Mouse (Mus musculus): ENCODE data around the gene Tcea3. TPM values are rescaled to one million over a fixed set of nuclear protein-coding genes. Genes with fewer than 3 reads are reported as not detected.

Tcea3 gene
- polyA plus RNA-seq, 1 experiment from 2014 or later = 3.0 TPM

GRCm38 (mm10) chr4:136240955-136241354 is 6.6 kb upstream of the Tcea3 start:
- no peak for ATAC-seq (ENCODE audit: low FRiP score, low read depth)
- no peak overlapping the region for H3K4me2 ChIP-seq (replicated peaks)
- no peak overlapping the region for H3K9ac ChIP-seq
- H3K4me3 ChIP-seq = no peak overlapping the region
- WGBS = 40% methylated on average over 8 of the region's 8 CpGs
- H3K27ac ChIP-seq = no peak overlapping the region
- peaks cover 20% of the 10 kb centered on the region; the same call in 1 of the 2 replicates for H3K36me3 ChIP-seq
- H3K9me3 ChIP-seq = no peaks in the 10 kb centered on the region
- peaks cover 9% of the 10 kb centered on the region; the same call in 1 of the 2 replicates for H3K4me1 ChIP-seq
- H3K27me3 ChIP-seq (replicated peaks) = peaks cover 34% of the 10 kb centered on the region

- H3K9me3 ChIP-seq = no peaks in the 10 kb centered on the region
- no peak overlapping the region for H3K9ac ChIP-seq
- ATAC-seq (ENCODE audit: low FRiP score, low read depth) = no peak
- peaks cover 42% of the 10 kb centered on the region for H3K27me3 ChIP-seq (replicated peaks)
- peaks cover 20% of the 10 kb centered on the region for H3K4me1 ChIP-seq
- peaks cover 18% of the 10 kb centered on the region; the same call in 1 of the 2 replicates for H3K36me3 ChIP-seq
- H3K4me2 ChIP-seq (replicated peaks) = no peak overlapping the region
- no peak overlapping the region for H3K27ac ChIP-seq
- WGBS = 50% methylated on average over 8 of the region's 8 CpGs
- H3K4me3 ChIP-seq = no peak overlapping the region
These were observed 5.3 kb upstream of the Tcea3 start for GRCm38 (mm10) chr4:136242065-136242703.

GRCm38 (mm10) chr4:136242728-136243127 is 4.8 kb upstream of the Tcea3 start:
- Histone ChIP-seq H3K27ac (no peak overlapping the region), H3K36me3 (peaks cover 18% of the 10 kb centered on the region; the same call in 1 of the 2 replicates), H3K4me3 (no peak overlapping the region), H3K27me3 (replicated peaks) (peaks cover 42% of the 10 kb centered on the region), H3K9me3 (no peaks in the 10 kb centered on the region), H3K4me1 (peaks cover 26% of the 10 kb centered on the region), H3K9ac (no peak overlapping the region), H3K4me2 (replicated peaks) (no peak overlapping the region)
- ATAC-seq (ENCODE audit: low FRiP score, low read depth) = no peak
- WGBS = 79% methylated on average over 7 of the region's 7 CpGs

GRCm38 (mm10) chr4:136244208-136244607 is 3.3 kb upstream of the Tcea3 start:
- peaks cover 29% of the 10 kb centered on the region for H3K4me1 ChIP-seq
- WGBS = 63% methylated on average over 7 of the region's 7 CpGs

GRCm38 (mm10) chr4:136245681-136246080 is 1.8 kb upstream of the Tcea3 start:
- Histone ChIP-seq H3K4me1 (peaks cover 29% of the 10 kb centered on the region), H3K9ac (no peak overlapping the region), H3K9me3 (no peaks in the 10 kb centered on the region), H3K4me2 (replicated peaks) (no peak overlapping the region), H3K27me3 (replicated peaks) (peaks cover 57% of the 10 kb centered on the region), H3K4me3 (no peak overlapping the region), H3K36me3 (peaks cover 18% of the 10 kb centered on the region; the same call in 1 of the 2 replicates), H3K27ac (no peak overlapping the region)
- WGBS = 30% methylated on average over 5 of the region's 5 CpGs
- ATAC-seq (ENCODE audit: low FRiP score, low read depth) = no peak

More at GRCm38 (mm10) chr4:136244208-136244607, 3.3 kb upstream of the Tcea3 start:
- Histone ChIP-seq H3K36me3 (peaks cover 18% of the 10 kb centered on the region; the same call in 1 of the 2 replicates), H3K27ac (no peak overlapping the region), H3K27me3 (replicated peaks) (peaks cover 42% of the 10 kb centered on the region), H3K4me2 (replicated peaks) (no peak overlapping the region), H3K9me3 (no peaks in the 10 kb centered on the region), H3K9ac (no peak overlapping the region), H3K4me3 (no peak overlapping the region)
- ATAC-seq (ENCODE audit: low FRiP score, low read depth) = no peak

GRCm38 (mm10) chr4:136246568-136246969 is 960 bp upstream of the Tcea3 start:
- H3K4me2 ChIP-seq (replicated peaks) = peak overlapping the region; percentile 89
- ATAC-seq (ENCODE audit: low FRiP score, low read depth) = no peak

GRCm38 (mm10) chr4:136247386-136247728 is 172 bp upstream of the Tcea3 start:
- no peak overlapping the region for H3K9ac ChIP-seq
- no peak for ATAC-seq (ENCODE audit: low FRiP score, low read depth)
- under 1% methylated on average over 14 of the region's 14 CpGs for WGBS
- no peaks in the 10 kb centered on the region for H3K9me3 ChIP-seq
- peak overlapping the region; percentile 41 for H3K4me3 ChIP-seq
- H3K4me2 ChIP-seq (replicated peaks) = peak overlapping the region; percentile 89
- no peak overlapping the region for H3K27ac ChIP-seq
- H3K36me3 ChIP-seq = peaks cover 13% of the 10 kb centered on the region; the same call in 1 of the 2 replicates
- H3K4me1 ChIP-seq = peaks cover 29% of the 10 kb centered on the region
- peaks cover 57% of the 10 kb centered on the region for H3K27me3 ChIP-seq (replicated peaks)

More at GRCm38 (mm10) chr4:136246568-136246969, 960 bp upstream of the Tcea3 start:
- H3K36me3 ChIP-seq = peaks cover 13% of the 10 kb centered on the region; the same call in 1 of the 2 replicates
- H3K9ac ChIP-seq = no peak overlapping the region
- peaks cover 57% of the 10 kb centered on the region for H3K27me3 ChIP-seq (replicated peaks)
- peaks cover 29% of the 10 kb centered on the region for H3K4me1 ChIP-seq
- WGBS = 1% methylated on average over 12 of the region's 12 CpGs
- no peak overlapping the region for H3K4me3 ChIP-seq
- H3K9me3 ChIP-seq = no peaks in the 10 kb centered on the region
- no peak overlapping the region for H3K27ac ChIP-seq

- Histone ChIP-seq H3K27me3 (replicated peaks) (peaks cover 52% of the 10 kb centered on the region), H3K36me3 (0 out of 2 replicates have a peak, but pooled peaks cover 4% of the 10 kb centered on the region), H3K4me2 (replicated peaks) (peak overlapping the region; percentile 89), H3K4me1 (peaks cover 29% of the 10 kb centered on the region), H3K9ac (peak overlapping the region; percentile 30; the same call in 1 of the 2 replicates), H3K27ac (no peak overlapping the region), H3K9me3 (no peaks in the 10 kb centered on the region), H3K4me3 (peak overlapping the region; percentile 41)
- WGBS = under 1% methylated on average over 37 of the region's 37 CpGs
- no peak for ATAC-seq (ENCODE audit: low FRiP score, low read depth)
These were observed 1.2 kb downstream of the Tcea3 start for GRCm38 (mm10) chr4:136248464-136249331.

GRCm38 (mm10) chr4:136249332-136249647 is 1.8 kb downstream of the Tcea3 start:
- H3K9me3 ChIP-seq = no peaks in the 10 kb centered on the region
- no peak for ATAC-seq (ENCODE audit: low FRiP score, low read depth)
- WGBS = 9% methylated on average over 11 of the region's 11 CpGs
- peaks cover 48% of the 10 kb centered on the region for H3K27me3 ChIP-seq (replicated peaks)
- H3K36me3 ChIP-seq = 0 out of 2 replicates have a peak, but pooled peaks cover under 1% of the 10 kb centered on the region
- H3K4me3 ChIP-seq = no peak overlapping the region
- H3K4me2 ChIP-seq (replicated peaks) = peak overlapping the region; percentile 89; the same call in 1 of the 2 replicates
- no peak overlapping the region for H3K27ac ChIP-seq
- peaks cover 29% of the 10 kb centered on the region for H3K4me1 ChIP-seq
- no peak overlapping the region for H3K9ac ChIP-seq

GRCm38 (mm10) chr4:136249780-136250179 is 2.3 kb downstream of the Tcea3 start:
- H3K4me3 ChIP-seq = no peak overlapping the region
- peaks cover 29% of the 10 kb centered on the region for H3K4me1 ChIP-seq
- no peaks in the 10 kb centered on the region for H3K9me3 ChIP-seq
- H3K4me2 ChIP-seq (replicated peaks) = no peak overlapping the region
- WGBS = 58% methylated on average over 9 of the region's 9 CpGs
- H3K27ac ChIP-seq = no peak overlapping the region
- peaks cover 48% of the 10 kb centered on the region for H3K27me3 ChIP-seq (replicated peaks)
- H3K36me3 ChIP-seq = no peaks in the 10 kb centered on the region
- no peak for ATAC-seq (ENCODE audit: low FRiP score, low read depth)
- no peak overlapping the region for H3K9ac ChIP-seq

- ATAC-seq (ENCODE audit: low FRiP score, low read depth) = no peak
- WGBS = 43% methylated on average over 6 of the region's 6 CpGs
- Histone ChIP-seq H3K27me3 (replicated peaks) (no peaks in the 10 kb centered on the region), H3K36me3 (no peaks in the 10 kb centered on the region), H3K4me3 (no peak overlapping the region), H3K27ac (no peak overlapping the region), H3K9me3 (no peaks in the 10 kb centered on the region), H3K4me2 (replicated peaks) (no peak overlapping the region), H3K4me1 (no peaks in the 10 kb centered on the region), H3K9ac (no peak overlapping the region)
These were observed 8.4 kb downstream of the Tcea3 start for GRCm38 (mm10) chr4:136255919-136256318.

GRCm38 (mm10) chr4:136256696-136257095 is 9.2 kb downstream of the Tcea3 start:
- H3K4me3 ChIP-seq = no peak overlapping the region
- H3K27me3 ChIP-seq (replicated peaks) = no peaks in the 10 kb centered on the region
- no peak overlapping the region for H3K9ac ChIP-seq
- no peaks in the 10 kb centered on the region for H3K9me3 ChIP-seq
- no peak for ATAC-seq (ENCODE audit: low FRiP score, low read depth)
- no peak overlapping the region for H3K27ac ChIP-seq
- no peak overlapping the region for H3K4me2 ChIP-seq (replicated peaks)
- H3K36me3 ChIP-seq = no peaks in the 10 kb centered on the region
- no peaks in the 10 kb centered on the region for H3K4me1 ChIP-seq
- WGBS = 83% methylated on average over 10 of the region's 10 CpGs

All from neural tube, embryonic 12.5 days (tissue).